Mouse (Mus musculus) kidney, embryonic 16.5 days (tissue): Measurements from ENCODE around the gene Tenm3. TPM values are rescaled to one million over a fixed set of nuclear protein-coding genes. Genes with fewer than 3 reads are reported as not detected.

Experiments
- ATAC-seq: fragments of 200-750 bp; cut with Nextera tagmentation; 2 replicates; pipeline ENCODE4 v1.8.0; 2017; ENCODE audit warnings: moderate TSS enrichment; ENCODE audit not compliant: low FRiP score, low TSS enrichment
- H3K27ac ChIP-seq: fragments of 300-500 bp; sonication (generic); 2 replicates; pipeline ENCODE4 v1.5.1; 2014; ENCODE audit warnings: low read length
- H3K27me3 ChIP-seq: fragments of 300-500 bp; sonication (generic); 2 replicates; pipeline ENCODE4 v1.6.1; 2014; ENCODE audit warnings: low read length, control low read depth, mixed read lengths; ENCODE audit not compliant: insufficient read depth
- H3K36me3 ChIP-seq: fragments of 300-500 bp; sonication (generic); 2 replicates; pipeline ENCODE4 v1.6.1; 2014; ENCODE audit warnings: low read length, control low read depth, mixed read lengths; ENCODE audit not compliant: insufficient read depth
- H3K4me1 ChIP-seq: fragments of 300-500 bp; sonication (generic); 2 replicates; pipeline ENCODE4 v1.6.1; 2014; ENCODE audit warnings: low read length, control low read depth, mixed read lengths; ENCODE audit not compliant: insufficient read depth
- H3K4me2 ChIP-seq: fragments of 300-500 bp; sonication (generic); replicated peaks from 2 replicates; pipeline ENCODE4 v1.6.1; 2014; ENCODE audit warnings: low read depth, low read length
- H3K4me3 ChIP-seq: fragments of 300-500 bp; sonication (generic); 2 replicates; pipeline ENCODE4 v1.5.1; 2014; ENCODE audit warnings: mild to moderate bottlenecking, low read length
- H3K9ac ChIP-seq: fragments of 300-500 bp; sonication (generic); replicated peaks from 2 replicates; pipeline ENCODE4 v1.6.1; 2014; ENCODE audit warnings: low read length
- H3K9me3 ChIP-seq: fragments of 300-500 bp; sonication (generic); 2 replicates; pipeline ENCODE4 v1.6.1; 2016; ENCODE audit warnings: low read length, control low read depth
- WGBS: fragments of 180-500 bp; shearing (Covaris S2); extraction: QIAGEN DNeasy Blood & Tissue Kit; methylation state at CpG from one replicate; pipeline ENCODE4 v1.1.7; 2014; 5-methylcytosine and 5-hydroxymethylcytosine counted together
- polyA plus RNA-seq: library from polyadenylated mRNA; unstranded; fragments of >200 nt; fragmentation: Nextera tagmentation; extraction: Ambion mirVana; gene quantifications from 2 replicates; pipeline ENCODE4 v1.2.1, GENCODE M21; 2015

Tenm3 gene
- polyA plus RNA-seq, 1 experiment from 2014 or later, result 20.3 TPM

- Histone ChIP-seq H3K27me3 (peaks cover 9% of the 10 kb centered on the region; the same call in 1 of the 2 replicates), H3K4me3 (no peak overlapping the region), H3K4me1 (peaks cover 21% of the 10 kb centered on the region), H3K36me3 (no peaks in the 10 kb centered on the region), H3K4me2 (peak overlapping the region; percentile 1; the same call in 1 of the 2 replicates), H3K9me3 (no peaks in the 10 kb centered on the region), H3K27ac (no peak overlapping the region), H3K9ac (no peak overlapping the region)
- 56% methylated on average over 25 of the region's 25 CpGs for WGBS
- ATAC-seq, result no peak
Measured at GRCm38 (mm10) chr8:48220529-48221181, 623.1 kb downstream of the Tenm3 start.

- Histone ChIP-seq H3K36me3 (no peaks in the 10 kb centered on the region), H3K4me3 (no peak overlapping the region), H3K27ac (no peak overlapping the region), H3K9me3 (no peaks in the 10 kb centered on the region), H3K27me3 (0 out of 2 replicates have a peak, but pooled peaks cover 3% of the 10 kb centered on the region), H3K4me1 (0 out of 2 replicates have a peak, but pooled peaks cover 3% of the 10 kb centered on the region), H3K9ac (no peak overlapping the region), H3K4me2 (no peak overlapping the region)
- WGBS, result 56% methylated on average over 9 of the region's 9 CpGs
- no peak for ATAC-seq
Measured at GRCm38 (mm10) chr8:48215071-48215501, 628.7 kb downstream of the Tenm3 start.

- H3K27me3 ChIP-seq, result no peaks in the 10 kb centered on the region
- 63% methylated on average over 6 of the region's 6 CpGs for WGBS
- no peaks in the 10 kb centered on the region for H3K4me1 ChIP-seq
- no peak overlapping the region for H3K4me2 ChIP-seq
- no peak overlapping the region for H3K27ac ChIP-seq
- no peak overlapping the region for H3K4me3 ChIP-seq
- no peak for ATAC-seq
- H3K9me3 ChIP-seq, result no peaks in the 10 kb centered on the region
- H3K36me3 ChIP-seq, result no peaks in the 10 kb centered on the region
- no peak overlapping the region for H3K9ac ChIP-seq
Measured at GRCm38 (mm10) chr8:48214386-48214785, 629.4 kb downstream of the Tenm3 start.

GRCm38 (mm10) chr8:48211931-48212330 is 631.8 kb downstream of the Tenm3 start:
- H3K27ac ChIP-seq, result no peak overlapping the region
- no peaks in the 10 kb centered on the region for H3K9me3 ChIP-seq
- H3K27me3 ChIP-seq, result no peaks in the 10 kb centered on the region
- no peak for ATAC-seq
- H3K4me3 ChIP-seq, result no peak overlapping the region
- 91% methylated on average over 9 of the region's 9 CpGs for WGBS
- no peak overlapping the region for H3K4me2 ChIP-seq
- H3K36me3 ChIP-seq, result no peaks in the 10 kb centered on the region
- H3K4me1 ChIP-seq, result no peaks in the 10 kb centered on the region
- H3K9ac ChIP-seq, result no peak overlapping the region

- no peak for ATAC-seq
Measured at GRCm38 (mm10) chr8:48207567-48207966, 636.2 kb downstream of the Tenm3 start.

GRCm38 (mm10) chr8:48206922-48207321 is 636.8 kb downstream of the Tenm3 start:
- ATAC-seq, result no peak
- no peaks in the 10 kb centered on the region for H3K36me3 ChIP-seq
- no peak overlapping the region for H3K4me2 ChIP-seq
- no peak overlapping the region for H3K9ac ChIP-seq
- no peaks in the 10 kb centered on the region for H3K4me1 ChIP-seq
- no peaks in the 10 kb centered on the region for H3K27me3 ChIP-seq
- H3K4me3 ChIP-seq, result no peak overlapping the region
- H3K27ac ChIP-seq, result no peak overlapping the region
- WGBS, result 76% methylated on average over 8 of the region's 8 CpGs
- H3K9me3 ChIP-seq, result no peaks in the 10 kb centered on the region

More at GRCm38 (mm10) chr8:48207567-48207966, 636.2 kb downstream of the Tenm3 start:
- Histone ChIP-seq H3K27me3 (no peaks in the 10 kb centered on the region), H3K9ac (no peak overlapping the region), H3K36me3 (no peaks in the 10 kb centered on the region), H3K27ac (no peak overlapping the region), H3K4me1 (no peaks in the 10 kb centered on the region), H3K9me3 (no peaks in the 10 kb centered on the region), H3K4me3 (no peak overlapping the region), H3K4me2 (no peak overlapping the region)
- WGBS, result 85% methylated on average over 6 of the region's 6 CpGs

- no peaks in the 10 kb centered on the region for H3K36me3 ChIP-seq
- H3K9me3 ChIP-seq, result no peaks in the 10 kb centered on the region
- H3K9ac ChIP-seq, result no peak overlapping the region
- H3K4me3 ChIP-seq, result no peak overlapping the region
- H3K27ac ChIP-seq, result no peak overlapping the region
- no peaks in the 10 kb centered on the region for H3K27me3 ChIP-seq
- no peaks in the 10 kb centered on the region for H3K4me1 ChIP-seq
- no peak for ATAC-seq
- 52% methylated on average over 12 of the region's 12 CpGs for WGBS
- no peak overlapping the region for H3K4me2 ChIP-seq
Measured at GRCm38 (mm10) chr8:48204838-48205345, 638.9 kb downstream of the Tenm3 start.

GRCm38 (mm10) chr8:48204114-48204837 is 639.5 kb downstream of the Tenm3 start:
- Histone ChIP-seq H3K4me3 (no peak overlapping the region), H3K9ac (no peak overlapping the region), H3K4me2 (no peak overlapping the region), H3K27ac (no peak overlapping the region), H3K4me1 (no peaks in the 10 kb centered on the region), H3K36me3 (no peaks in the 10 kb centered on the region), H3K9me3 (no peaks in the 10 kb centered on the region), H3K27me3 (no peaks in the 10 kb centered on the region)
- no peak for ATAC-seq
- 72% methylated on average over 13 of the region's 13 CpGs for whole genome bisulfite sequencing

GRCm38 (mm10) chr8:48203611-48204010 is 640.1 kb downstream of the Tenm3 start:
- WGBS, result 74% methylated on average over 9 of the region's 9 CpGs
- no peak for ATAC-seq
- H3K27me3 ChIP-seq, result no peaks in the 10 kb centered on the region
- no peak overlapping the region for H3K4me3 ChIP-seq
- no peaks in the 10 kb centered on the region for H3K9me3 ChIP-seq
- no peak overlapping the region for H3K9ac ChIP-seq
- H3K36me3 ChIP-seq, result no peaks in the 10 kb centered on the region
- no peak overlapping the region for H3K4me2 ChIP-seq
- no peak overlapping the region for H3K27ac ChIP-seq
- no peaks in the 10 kb centered on the region for H3K4me1 ChIP-seq

GRCm38 (mm10) chr8:48203161-48203560 is 640.6 kb downstream of the Tenm3 start:
- Histone ChIP-seq H3K36me3 (no peaks in the 10 kb centered on the region), H3K27me3 (no peaks in the 10 kb centered on the region), H3K4me1 (no peaks in the 10 kb centered on the region), H3K9me3 (peaks cover 4% of the 10 kb centered on the region; the same call in 1 of the 2 replicates), H3K4me3 (no peak overlapping the region), H3K27ac (no peak overlapping the region), H3K4me2 (no peak overlapping the region), H3K9ac (no peak overlapping the region)
- WGBS, result 64% methylated on average over 6 of the region's 6 CpGs
- no peak for ATAC-seq
